Mouse (Mus musculus): Measurements from ENCODE around the gene Igf2r.
"Not testable (repeated sequence)": the region's sequence is repeated elsewhere in the genome, so short reads cannot be mapped to it uniquely, and the experiment has no call there.

The Igf2r gene

GRCm38 (mm10) chr17:12715032-12715431, 54.4 kb downstream of the Igf2r start:
- no peak for DNase-seq

GRCm38 (mm10) chr17:12714080-12714561, 55.3 kb downstream of the Igf2r start:
- DNase-seq = peak; percentile 23 to 38

- DNase-seq = no peak
Measured at GRCm38 (mm10) chr17:12712993-12713392, 56.5 kb downstream of the Igf2r start.

GRCm38 (mm10) chr17:12712191-12712590, 57.3 kb downstream of the Igf2r start:
- DNase-seq = no peak

GRCm38 (mm10) chr17:12710976-12711375, 58.5 kb downstream of the Igf2r start:
- no peak for DNase-seq

GRCm38 (mm10) chr17:12710050-12710780, 59.2 kb downstream of the Igf2r start:
- DNase-seq = no peak

GRCm38 (mm10) chr17:12708398-12708797, 61.1 kb downstream of the Igf2r start:
- DNase-seq = no peak

GRCm38 (mm10) chr17:12706590-12707049, 62.8 kb downstream of the Igf2r start:
- no peak for DNase-seq

GRCm38 (mm10) chr17:12702901-12703300, 66.6 kb downstream of the Igf2r start:
- DNase-seq = no peak

GRCm38 (mm10) chr17:12700373-12700772, 69.1 kb downstream of the Igf2r start:
- no peak for DNase-seq

GRCm38 (mm10) chr17:12691899-12692298, 77.6 kb downstream of the Igf2r start:
- DNase-seq = no peak

- DNase-seq = peak in 1 of 2 experiments; percentile 72
Measured at GRCm38 (mm10) chr17:12689537-12689936, 79.9 kb downstream of the Igf2r start.

- peak; percentile 52 to 64 for DNase-seq
Measured at GRCm38 (mm10) chr17:12688427-12689110, 80.9 kb downstream of the Igf2r start.

- no peak for DNase-seq
Measured at GRCm38 (mm10) chr17:12684928-12685624, 84.4 kb downstream of the Igf2r start.

GRCm38 (mm10) chr17:12684412-12684811, 85.1 kb downstream of the Igf2r start:
- DNase-seq = peak; percentile 59 to 63

- DNase-seq = no peak
Measured at GRCm38 (mm10) chr17:12683582-12683981, 85.9 kb downstream of the Igf2r start.

- no peak for DNase-seq
Measured at GRCm38 (mm10) chr17:12678261-12678660, 91.2 kb downstream of the Igf2r start.

GRCm38 (mm10) chr17:12677139-12677538, 92.3 kb downstream of the Igf2r start:
- DNase-seq = no peak

GRCm38 (mm10) chr17:12675646-12676045, 93.8 kb downstream of the Igf2r start, which contains the start of gene Slc22a1:
Gene Slc22a1, minus strand, starts transcription at chr17:12675829.
- DNase-seq = peak; percentile 82 to 92

- DNase-seq = not testable (repeated sequence)
Measured at GRCm38 (mm10) chr17:12674980-12675379, 94.5 kb downstream of the Igf2r start.

- DNase-seq = peak; percentile 69 to 84
Measured at GRCm38 (mm10) chr17:12673871-12674270, 95.6 kb downstream of the Igf2r start.

- DNase-seq = no peak
Measured at GRCm38 (mm10) chr17:12672285-12672790, 97.1 kb downstream of the Igf2r start.

GRCm38 (mm10) chr17:12671029-12671605, 98.3 kb downstream of the Igf2r start:
- DNase-seq = peak; percentile 50 to 86
